ENCODE assay signal across 28 mouse cellular contexts in the genomic region with DNA sequence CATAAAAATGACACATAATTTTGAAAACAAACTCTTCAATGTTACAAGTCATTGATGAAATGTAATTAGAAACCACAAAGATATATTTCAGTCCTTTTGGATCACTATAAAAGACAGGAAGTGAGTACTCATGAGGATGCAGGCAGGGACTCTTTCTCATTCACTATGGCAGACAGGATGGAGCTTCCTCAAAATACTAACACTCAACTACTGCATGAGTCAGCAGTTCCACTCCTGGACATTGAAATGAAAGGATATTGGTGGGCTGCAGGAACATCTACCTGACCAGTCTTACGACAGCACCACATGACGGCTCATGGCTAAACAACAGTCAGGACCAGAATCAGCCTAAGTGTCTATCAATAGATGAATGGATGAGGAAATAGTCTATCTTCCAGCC.
DNase-seq lines count a peak whose midpoint lies in the region; ATAC-seq and TF ChIP-seq lines count a peak whose summit lies in the region.
"Had no signal": no experiment of that assay in that cellular context is flagged by ENCODE, and none has a peak within 500 bp of the region (broad histone marks: within the 10 kb centered on the region; RNA-seq: fewer than 3 reads in every experiment).

No protein-coding gene starts in this region.

- H3K79me2 ChIP-seq in MEL (ENCODE audit: control insufficient read depth, insufficient read depth, low read length, poor library complexity): no peaks in the 10 kb centered on the region

- H3K9ac ChIP-seq in MEL (ENCODE audit: control insufficient read depth, low read depth, low read length, poor library complexity, severe bottlenecking): no peak overlapping the region
- H3K9ac ChIP-seq in forebrain, embryonic 11.5 days (ENCODE audit: low read length): no peak overlapping the region
- H3K9ac ChIP-seq: forebrain, postnatal 0 days; heart, embryonic 12.5 days; heart, embryonic 15.5 days; hindbrain, embryonic 14.5 days had no signal

- peaks cover 0 to 37% of the 10 kb centered on the region in 2 experiments; a peak in 2 of 4 replicates for H3K36me3 ChIP-seq in MEL (ENCODE audit: control insufficient read depth in 1 of 2, insufficient read depth in 2 of 2, low read length in 2 of 2)
- no peaks in the 10 kb centered on the region for H3K36me3 ChIP-seq in forebrain, embryonic 11.5 days (ENCODE audit: control insufficient read depth, insufficient read depth, low read length)
- H3K36me3 ChIP-seq: heart, embryonic 15.5 days had no signal

- no peak for TF ChIP-seq CTCF in MEL (IDR thresholded peaks at IDR 0.05 in 2 of 3, conservative IDR thresholded peaks at IDR 0.05 in 1 of 3; ENCODE audit: control insufficient read depth in 1 of 3, insufficient read depth in 1 of 3, low read depth in 2 of 3, low read length in 3 of 3, poor library complexity in 1 of 3, severe bottlenecking in 1 of 3)

- peak; percentile 48 for DNase-seq in A20 (ENCODE audit: low read depth, low spot score)
- peak; percentile 67 for DNase-seq in MEL (ENCODE audit: low read depth, low spot score)
- DNase-seq in adrenal gland, postnatal 14 days: no peak
- DNase-seq in kidney, postnatal 10 days: no peak
- DNase-seq in forebrain, embryonic 11.5 days (ENCODE audit: low spot score): no peak
- no peak for DNase-seq in frontal cortex, postnatal 14 days (ENCODE audit: low spot score in 2 of 2)
- DNase-seq: adrenal gland, postnatal 10 days; cerebellum, adult 11 months; cerebellum, adult 2 months; cerebellum, postnatal 10 days; cerebellum, postnatal 36 days; forebrain, postnatal 0 days; gastrocnemius, postnatal 10 days; gastrocnemius, postnatal 36 days; heart, adult 11 months; heart, postnatal 10 days; heart, postnatal 4 days; kidney, adult 2 months had no signal

- no peak overlapping the region for H3K4me2 ChIP-seq in forebrain, embryonic 11.5 days (ENCODE audit: low read depth, low read length, severe bottlenecking)
- H3K4me2 ChIP-seq: heart, embryonic 12.5 days; heart, embryonic 15.5 days; hindbrain, embryonic 14.5 days had no signal

- no peak for TF ChIP-seq POLR2A in MEL (IDR thresholded peaks at IDR 0.05; ENCODE audit: control insufficient read depth in 1 of 2, insufficient read depth in 1 of 2, low read depth in 1 of 2, low read length in 2 of 2, poor library complexity in 1 of 2)

- ATAC-seq in common myeloid progenitor, adult 5-6 weeks (replicated peaks; ENCODE audit: low read depth, poor library complexity, severe bottlenecking): peak; percentile 70
- ATAC-seq in megakaryocyte progenitor cell, adult 5-6 weeks (replicated peaks; ENCODE audit: poor library complexity): peak; percentile 73
- no peak for ATAC-seq in forebrain, embryonic 11.5 days (replicated peaks; ENCODE audit: low FRiP score)
- ATAC-seq: CD4-positive, CD25-positive, alpha-beta regulatory T cell, adult 4 months; forebrain, embryonic 14.5 days; forebrain, postnatal 0 days; intestine, postnatal 0 days had no signal

- no peak overlapping the region for H3K4me3 ChIP-seq in MEL (ENCODE audit: control insufficient read depth in 1 of 2, insufficient read depth in 1 of 2, low read depth in 2 of 2, low read length in 2 of 2)
- no peak overlapping the region for H3K4me3 ChIP-seq in forebrain, embryonic 11.5 days (ENCODE audit: low read depth, low read length)
- H3K4me3 ChIP-seq: forebrain, embryonic 10.5 days; heart, embryonic 12.5 days; heart, embryonic 15.5 days had no signal

- H3K27ac ChIP-seq in MEL (ENCODE audit: control insufficient read depth, low read depth, low read length): peak overlapping the region; percentile 36; the same call in 1 of the 2 replicates
- no peak overlapping the region for H3K27ac ChIP-seq in forebrain, embryonic 11.5 days (ENCODE audit: low read depth, low read length)
- H3K27ac ChIP-seq: forebrain, embryonic 10.5 days; heart, embryonic 15.5 days; hindbrain, embryonic 14.5 days had no signal

- H3K9me3 ChIP-seq in MEL (replicated peaks; ENCODE audit: insufficient read depth, low read length): no peaks in the 10 kb centered on the region
- no peaks in the 10 kb centered on the region for H3K9me3 ChIP-seq in forebrain, embryonic 11.5 days (ENCODE audit: control insufficient read depth, low read length)
- H3K9me3 ChIP-seq: forebrain, embryonic 10.5 days; G1E; heart, embryonic 12.5 days; heart, embryonic 15.5 days had no signal

- peak in 1 of 2 experiments; percentile 10; a peak in 1 of 4 replicates for TF ChIP-seq EP300 in MEL (IDR thresholded peaks at IDR 0.05; ENCODE audit: low read depth in 1 of 2, low read length in 2 of 2)

- H3K27me3 ChIP-seq in MEL (ENCODE audit: control insufficient read depth in 1 of 2, insufficient read depth in 2 of 2, low read length in 2 of 2): no peaks in the 10 kb centered on the region
- H3K27me3 ChIP-seq in forebrain, embryonic 11.5 days (ENCODE audit: control insufficient read depth, insufficient read depth, low read length): no peaks in the 10 kb centered on the region
- H3K27me3 ChIP-seq: heart, embryonic 12.5 days; heart, embryonic 15.5 days had no signal

- no peak for TF ChIP-seq RAD21 in MEL (IDR thresholded peaks at IDR 0.05; ENCODE audit: low read depth, low read length)

- peaks cover 12 to 33% of the 10 kb centered on the region in 2 experiments for H3K4me1 ChIP-seq in MEL (ENCODE audit: control insufficient read depth in 1 of 2, insufficient read depth in 2 of 2, low read length in 2 of 2)
- H3K4me1 ChIP-seq in forebrain, embryonic 11.5 days (replicated peaks; ENCODE audit: control insufficient read depth, insufficient read depth, low read length): no peaks in the 10 kb centered on the region
- H3K4me1 ChIP-seq: forebrain, embryonic 10.5 days had no signal

- WGBS in forebrain, embryonic 11.5 days: 98% methylated on average over 2 of the region's 2 CpGs

TF ChIP-seq in MEL, 35 proteins besides CTCF, POLR2A, EP300 and RAD21:
- 0 out of 2 replicates have a peak, but pooled peaks have one; percentile 19 for TF ChIP-seq SIN3A (IDR thresholded peaks at IDR 0.05; ENCODE audit: low read length)
- no peak for TF ChIP-seq GATA1 (IDR thresholded peaks at IDR 0.05; ENCODE audit: low read depth, low read length)
- TF ChIP-seq ELF1 (IDR thresholded peaks at IDR 0.05; ENCODE audit: low read depth, low read length): no peak; the same call in 1 of the 2 replicates
- no peak for TF ChIP-seq MEF2A (IDR thresholded peaks at IDR 0.05; ENCODE audit: extremely low read depth, insufficient replicate concordance, low read depth, low read length, poor library complexity, severe bottlenecking)
- TF ChIP-seq JUND (IDR thresholded peaks at IDR 0.05; ENCODE audit: low read depth, low read length): no peak
- no peak for TF ChIP-seq TCF12 (IDR thresholded peaks at IDR 0.05; ENCODE audit: low read depth, low read length)
- TF ChIP-seq NELFE (IDR thresholded peaks at IDR 0.05; ENCODE audit: low read depth, low read length): no peak
- no peak for TF ChIP-seq HCFC1 (IDR thresholded peaks at IDR 0.05; ENCODE audit: low read depth, low read length)
- no peak for TF ChIP-seq TBP (IDR thresholded peaks at IDR 0.05; ENCODE audit: low read depth, low read length)
- no peak for TF ChIP-seq POLR2AphosphoS2 (IDR thresholded peaks at IDR 0.05; ENCODE audit: low read length)
- no peak for TF ChIP-seq ZKSCAN1 (IDR thresholded peaks at IDR 0.05; ENCODE audit: low read depth, low read length)
- no peak for TF ChIP-seq NRF1 (IDR thresholded peaks at IDR 0.05; ENCODE audit: insufficient read depth, low read depth, low read length, poor library complexity, severe bottlenecking)
- no peak for TF ChIP-seq UBTF (IDR thresholded peaks at IDR 0.05; ENCODE audit: borderline replicate concordance, insufficient read depth, low read depth, low read length)
- TF ChIP-seq ETS1 (IDR thresholded peaks at IDR 0.05; ENCODE audit: low read depth, low read length): peak; percentile 41; the same call in 1 of the 2 replicates
- TF ChIP-seq CHD1 (IDR thresholded peaks at IDR 0.05; ENCODE audit: low read depth, low read length): no peak
- no peak for TF ChIP-seq BHLHE40 (IDR thresholded peaks at IDR 0.05; ENCODE audit: borderline replicate concordance, low read depth, low read length)
- TF ChIP-seq MAFK (IDR thresholded peaks at IDR 0.05; ENCODE audit: borderline replicate concordance, low read depth, low read length): peak; percentile 65
- no peak for TF ChIP-seq E2F4 (IDR thresholded peaks at IDR 0.05; ENCODE audit: borderline replicate concordance, low read depth, low read length)
- TF ChIP-seq USF1 (IDR thresholded peaks at IDR 0.05; ENCODE audit: low read depth, low read length): no peak
- no peak for TF ChIP-seq MAZ (IDR thresholded peaks at IDR 0.05; ENCODE audit: low read depth, low read length)
- TF ChIP-seq KAT2A (conservative IDR thresholded peaks at IDR 0.05; ENCODE audit: low read depth, low read length): no peak
- TF ChIP-seq ZNF384 (IDR thresholded peaks at IDR 0.05; ENCODE audit: low read depth, low read length): no peak
- no peak for TF ChIP-seq ZMIZ1 (IDR thresholded peaks at IDR 0.05; ENCODE audit: low read depth, low read length)
- TF ChIP-seq TAL1 (IDR thresholded peaks at IDR 0.05; ENCODE audit: low read length): no peak
- TF ChIP-seq SMC3 (IDR thresholded peaks at IDR 0.05; ENCODE audit: low read depth, low read length): no peak
- TF ChIP-seq GABPA (IDR thresholded peaks at IDR 0.05; ENCODE audit: low read depth, low read length): peak; percentile 71; the same call in 1 of the 2 replicates

Comparison
In these comparisons a context has a peak if more than half of its experiments do, and no peak if none do; other contexts are left out.
1. DNase-seq: peak in A20 (single experiment) and MEL (single experiment); none in adrenal gland, postnatal 14 days (single experiment), kidney, postnatal 10 days (single experiment), forebrain, embryonic 11.5 days (single experiment) and frontal cortex, postnatal 14 days (0 of 2).